Mouse (Mus musculus) stomach, postnatal 0 days (tissue): ENCODE results near the gene Baz1b. TPM values are rescaled to one million over a fixed set of nuclear protein-coding genes. Genes with fewer than 3 reads are reported as not detected.

ENCODE experiments used
- ATAC-seq: fragments of 200-750 bp; cut with Nextera tagmentation; 2 replicates; pipeline ENCODE4 v1.8.0; 2017; ENCODE audit not compliant: low FRiP score, low TSS enrichment
- DNase-seq: peaks from one replicate; pipeline ENCODE4 v3.0.0-alpha.2; 2016; ENCODE audit warnings: low spot score
- H3K27ac ChIP-seq: fragments of 300-500 bp; sonication (generic); replicated peaks from 2 replicates; pipeline ENCODE4 v1.5.1; 2014; ENCODE audit warnings: mild to moderate bottlenecking, control low read depth
- H3K27me3 ChIP-seq: fragments of 300-500 bp; sonication (generic); 2 replicates; pipeline ENCODE4 v1.6.1; 2014; ENCODE audit warnings: low read length; ENCODE audit not compliant: control insufficient read depth, insufficient read depth
- H3K36me3 ChIP-seq: fragments of 300-500 bp; sonication (generic); 2 replicates; pipeline ENCODE4 v1.6.1; 2014; ENCODE audit warnings: low read length, mixed read lengths; ENCODE audit not compliant: control insufficient read depth, insufficient read depth
- H3K4me1 ChIP-seq: fragments of 300-500 bp; sonication (generic); replicated peaks from 2 replicates; pipeline ENCODE4 v1.6.1; 2014; ENCODE audit warnings: antibody characterized with exemption; ENCODE audit not compliant: control insufficient read depth, insufficient read depth
- H3K4me2 ChIP-seq: fragments of 300-500 bp; sonication (generic); replicated peaks from 2 replicates; pipeline ENCODE4 v1.6.1; 2014; ENCODE audit warnings: low read depth, mild to moderate bottlenecking, control low read depth, moderate library complexity
- H3K4me3 ChIP-seq: fragments of 300-500 bp; sonication (generic); 2 replicates; pipeline ENCODE4 v1.5.1; 2014; ENCODE audit warnings: low read depth, low read length, control low read depth
- H3K9ac ChIP-seq: fragments of 300-500 bp; sonication (generic); 2 replicates; pipeline ENCODE4 v1.6.1; 2014; ENCODE audit warnings: mild to moderate bottlenecking, low read length, control low read depth, mixed read lengths
- H3K9me3 ChIP-seq: fragments of 300-500 bp; sonication (generic); 2 replicates; pipeline ENCODE4 v1.6.1; 2016; ENCODE audit warnings: low read length; ENCODE audit not compliant: control insufficient read depth
- CTCF ChIP-seq: IDR thresholded peaks from 2 replicates; pipeline ENCODE4 v1.5.1; 2016; ENCODE audit warnings: antibody characterized with exemption, low read depth, mild to moderate bottlenecking, moderate library complexity
- EP300 ChIP-seq: optimal IDR thresholded peaks from 2 replicates; pipeline ENCODE3; 2016; ENCODE audit warnings: antibody characterized with exemption
- WGBS: fragments of 180-500 bp; shearing (Covaris S2); extraction: QIAGEN DNeasy Blood & Tissue Kit; methylation state at CpG from one replicate; pipeline ENCODE4 v1.1.7; 2014; 5-methylcytosine and 5-hydroxymethylcytosine counted together
- polyA plus RNA-seq: library from polyadenylated mRNA; unstranded; fragments of >200 nt; fragmentation: Nextera tagmentation; extraction: Ambion mirVana; gene quantifications from 2 replicates; pipeline ENCODE4 v1.2.1, GENCODE M21; 2015

Gene Baz1b
- polyA plus RNA-seq, 1 experiment from 2014 or later, result 10.2 TPM

DNA sequence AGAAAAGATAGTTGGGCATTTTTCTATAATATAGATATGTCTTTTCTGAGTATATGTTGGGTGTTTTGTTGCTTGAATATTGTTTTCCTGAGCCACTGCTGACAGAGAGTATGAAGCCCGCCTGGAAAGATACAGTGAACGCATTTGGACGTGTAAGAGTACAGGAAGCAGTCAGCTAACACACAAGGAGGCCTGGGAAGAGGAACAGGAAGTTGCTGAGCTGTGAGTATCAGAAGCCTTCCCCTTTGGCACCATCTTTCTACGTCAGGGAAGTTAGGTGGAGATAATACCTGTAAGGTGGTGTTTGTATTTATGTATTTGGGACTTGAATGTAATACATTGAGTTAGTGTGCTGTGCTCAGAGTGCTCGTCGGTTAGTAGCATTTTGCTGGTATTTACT is 9.3 kb downstream of the Baz1b start:
- Histone ChIP-seq H3K36me3 (peaks cover 4% of the 10 kb centered on the region; the same call in 1 of the 2 replicates), H3K9ac (no peak overlapping the region), H3K27me3 (no peaks in the 10 kb centered on the region), H3K9me3 (no peaks in the 10 kb centered on the region), H3K27ac (no peak overlapping the region), H3K4me1 (no peaks in the 10 kb centered on the region), H3K4me2 (no peak overlapping the region), H3K4me3 (no peak overlapping the region)
- no peak for ATAC-seq
- 67% methylated on average over 6 of the region's 6 CpGs for WGBS
- no peak for DNase-seq
- TF ChIP-seq CTCF, result no peak
- no peak for TF ChIP-seq EP300

DNA sequence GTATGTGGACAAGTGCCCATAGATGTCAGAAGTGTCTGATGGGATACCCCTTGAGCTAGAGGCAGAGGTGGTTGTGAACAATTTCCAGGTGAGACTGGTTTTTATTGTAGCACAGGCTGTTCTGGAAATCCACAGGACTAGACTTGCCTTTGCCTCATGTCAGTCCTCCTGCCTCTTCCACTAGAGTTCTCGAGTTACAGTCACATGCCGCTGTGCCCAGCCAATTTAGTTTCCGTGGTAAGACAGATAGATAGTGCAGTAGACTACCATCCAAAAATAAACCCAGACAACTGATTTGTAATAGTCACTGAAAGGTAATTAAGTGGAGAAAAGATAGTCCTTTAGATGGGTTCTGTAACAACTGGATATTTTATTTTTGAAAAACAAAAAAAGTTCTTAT is 15.7 kb downstream of the Baz1b start:
- Histone ChIP-seq H3K36me3 (peaks cover 12% of the 10 kb centered on the region; the same call in 1 of the 2 replicates), H3K27ac (no peak overlapping the region), H3K9me3 (no peaks in the 10 kb centered on the region), H3K27me3 (no peaks in the 10 kb centered on the region), H3K4me2 (no peak overlapping the region), H3K4me3 (no peak overlapping the region), H3K4me1 (no peaks in the 10 kb centered on the region), H3K9ac (no peak overlapping the region)
- 64% methylated on average over 3 of the region's 3 CpGs for WGBS
- TF ChIP-seq CTCF (no peak), EP300 (no peak)
- DNase-seq, result no peak
- ATAC-seq, result no peak

DNA sequence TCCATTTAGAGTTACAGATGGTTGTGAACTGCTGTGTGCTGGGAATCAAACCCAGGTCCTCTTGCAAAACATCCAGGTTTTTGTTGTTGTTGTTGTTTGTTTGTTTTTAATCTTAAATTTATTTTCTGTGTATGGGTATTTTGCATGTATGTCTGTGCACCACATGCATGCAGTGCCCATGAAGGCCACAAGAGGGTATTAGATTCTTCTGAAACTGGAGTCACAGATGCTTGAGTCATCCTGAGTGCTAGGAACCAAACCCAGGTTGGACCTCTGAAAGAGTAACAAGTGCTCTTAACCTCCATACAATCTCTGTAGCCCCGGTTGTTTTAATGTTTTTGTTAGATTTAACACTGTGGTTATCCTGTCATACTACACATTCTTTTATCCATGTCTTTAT is 21.1 kb downstream of the Baz1b start:
- no peak overlapping the region for H3K4me3 ChIP-seq
- H3K9me3 ChIP-seq, result no peaks in the 10 kb centered on the region
- no peak overlapping the region for H3K9ac ChIP-seq
- WGBS, result 86% methylated on average over 1 of the region's 1 CpGs
- no peak for ATAC-seq
- no peaks in the 10 kb centered on the region for H3K4me1 ChIP-seq
- no peak overlapping the region for H3K27ac ChIP-seq
- peaks cover 29% of the 10 kb centered on the region for H3K36me3 ChIP-seq
- H3K4me2 ChIP-seq, result no peak overlapping the region
- no peak for DNase-seq
- H3K27me3 ChIP-seq, result no peaks in the 10 kb centered on the region
- TF ChIP-seq EP300 (no peak), CTCF (peak; percentile 51)

DNA sequence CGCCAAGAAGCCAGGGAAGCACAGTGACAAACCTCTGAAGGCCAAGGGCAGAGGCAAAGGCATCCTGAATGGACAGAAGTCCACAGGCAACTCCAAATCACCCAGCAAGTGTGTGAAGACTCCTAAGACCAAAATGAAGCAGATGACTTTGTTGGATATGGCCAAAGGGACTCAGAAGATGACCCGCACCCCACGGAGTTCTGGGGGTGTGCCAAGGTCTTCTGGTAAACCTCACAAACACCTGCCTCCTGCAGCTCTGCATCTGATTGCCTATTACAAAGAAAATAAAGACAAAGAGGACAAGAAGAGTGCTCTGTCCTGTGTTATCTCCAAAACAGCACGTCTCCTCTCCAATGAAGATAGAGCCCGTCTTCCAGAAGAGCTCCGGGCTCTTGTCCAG is 29.8 kb downstream of the Baz1b start:
- 78% methylated on average over 6 of the region's 6 CpGs for WGBS

DNA sequence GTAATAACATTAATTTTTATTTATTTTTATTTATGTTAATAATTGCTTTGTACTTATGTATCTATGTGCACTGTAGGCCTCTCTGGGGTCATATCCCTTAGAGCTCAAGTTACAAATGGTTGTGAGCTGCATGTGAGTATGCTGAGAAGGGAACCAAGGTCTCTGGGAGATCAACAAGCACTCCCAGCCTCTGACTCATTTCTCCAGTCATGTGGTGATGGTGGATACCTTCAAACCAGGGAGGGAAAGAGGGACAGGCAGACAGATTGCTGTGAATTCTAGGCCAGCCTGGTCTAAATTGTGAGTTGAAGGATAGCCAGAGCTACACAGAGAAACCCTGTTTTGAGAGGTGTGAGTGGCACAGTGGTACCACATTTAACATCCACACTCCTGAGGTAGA is 33.9 kb downstream of the Baz1b start:
- Histone ChIP-seq H3K4me1 (no peaks in the 10 kb centered on the region), H3K36me3 (peaks cover 39% of the 10 kb centered on the region)
- TF ChIP-seq EP300, result no peak
- no peak for TF ChIP-seq CTCF

More for the DNA sequence above, 29.8 kb downstream of the Baz1b start:
- Histone ChIP-seq H3K27me3 (no peaks in the 10 kb centered on the region), H3K27ac (no peak overlapping the region), H3K4me3 (no peak overlapping the region), H3K9ac (no peak overlapping the region), H3K9me3 (no peaks in the 10 kb centered on the region), H3K4me1 (no peaks in the 10 kb centered on the region), H3K36me3 (peaks cover 35% of the 10 kb centered on the region), H3K4me2 (no peak overlapping the region)
- DNase-seq, result no peak
- no peak for ATAC-seq
- TF ChIP-seq CTCF (no peak), EP300 (no peak)

DNA sequence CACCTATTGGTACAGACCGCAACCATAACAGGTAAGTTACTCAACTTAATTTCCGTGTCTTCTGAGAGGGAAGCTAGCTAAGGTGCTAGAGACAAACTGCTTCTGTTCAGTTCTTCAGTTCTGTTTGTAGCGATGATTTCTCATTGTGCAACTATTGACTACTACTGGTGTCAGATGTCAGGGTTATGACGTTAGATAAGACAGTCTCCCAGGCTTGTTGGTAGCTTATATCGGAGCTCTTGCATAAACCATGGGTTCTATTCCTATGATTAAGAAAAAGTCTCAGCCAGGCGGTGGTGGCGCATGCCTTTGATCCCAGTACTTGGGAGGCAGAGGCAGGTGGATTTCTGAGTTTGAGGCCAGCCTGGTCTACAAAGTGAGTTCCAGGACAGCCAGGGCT is 35.0 kb downstream of the Baz1b start:
- no peaks in the 10 kb centered on the region for H3K4me1 ChIP-seq
- TF ChIP-seq EP300, result no peak
- TF ChIP-seq CTCF, result no peak
- peaks cover 40% of the 10 kb centered on the region for H3K36me3 ChIP-seq
- DNase-seq, result no peak
- WGBS, result 92% methylated on average over 7 of the region's 7 CpGs
- no peak overlapping the region for H3K27ac ChIP-seq
- H3K9me3 ChIP-seq, result no peaks in the 10 kb centered on the region
- ATAC-seq, result no peak
- no peaks in the 10 kb centered on the region for H3K27me3 ChIP-seq
- H3K4me3 ChIP-seq, result no peak overlapping the region
- no peak overlapping the region for H3K9ac ChIP-seq
- H3K4me2 ChIP-seq, result no peak overlapping the region

More for the DNA sequence above, 33.9 kb downstream of the Baz1b start:
- no peak overlapping the region for H3K9ac ChIP-seq
- ATAC-seq (no peak), DNase-seq (no peak)
- no peaks in the 10 kb centered on the region for H3K9me3 ChIP-seq
- no peak overlapping the region for H3K4me2 ChIP-seq
- no peak overlapping the region for H3K4me3 ChIP-seq
- no peak overlapping the region for H3K27ac ChIP-seq
- no peaks in the 10 kb centered on the region for H3K27me3 ChIP-seq
